Mouse (Mus musculus) CH12.LX (cell line): ENCODE measurements around the gene Ahnak. TPM values are rescaled to one million over a fixed set of nuclear protein-coding genes. Genes with fewer than 3 reads are reported as not detected.
A peak's percentile ranks its signal among the peaks of the same experiment; 100 is the strongest.
"Not testable (repeated sequence)": the region's sequence is repeated elsewhere in the genome, so short reads cannot be mapped to it uniquely, and the experiment has no call there.

Experiments
- DNase-seq: peaks from one replicate; pipeline ENCODE4 v3.0.0-alpha.2; 2013; ENCODE audit errors: extremely low read depth
- H3K27ac ChIP-seq: 2 replicates; pipeline ENCODE4 v1.5.1; 2012; ENCODE audit warnings: low read depth, mild to moderate bottlenecking, control low read depth, moderate library complexity; ENCODE audit not compliant: insufficient read depth
- H3K27me3 ChIP-seq: replicated peaks from 2 replicates; pipeline ENCODE3; 2012; ENCODE audit warnings: inconsistent platforms
- H3K36me3 ChIP-seq, 2 experiments: replicated peaks in 1 of 2; 2 replicates each; pipeline versions ENCODE3 to v1.6.1; 2012; ENCODE audit warnings: inconsistent platforms in 1 of 2, low read length in 1 of 2, mild to moderate bottlenecking in 1 of 2, mixed read lengths in 1 of 2, moderate library complexity in 1 of 2; ENCODE audit not compliant: control insufficient read depth in 1 of 2, insufficient read depth in 1 of 2
- H3K4me1 ChIP-seq, 2 experiments: 2 replicates each; pipeline ENCODE4 v1.6.1; 2012; ENCODE audit warnings: inconsistent platforms in 1 of 2, moderate library complexity in 1 of 2; ENCODE audit not compliant: insufficient read depth in 2 of 2, control insufficient read depth in 1 of 2
- H3K4me2 ChIP-seq: 2 replicates; pipeline ENCODE4 v1.6.1; 2012; ENCODE audit warnings: low read depth, mild to moderate bottlenecking, control low read depth; ENCODE audit not compliant: poor library complexity, insufficient read depth, severe bottlenecking
- H3K4me3 ChIP-seq, 3 experiments: fragments of 150-350 bp in 1 of 3; sonication (generic) in 1 of 3; replicated peaks in 1 of 3; 2 replicates each; pipeline versions ENCODE3 to v1.5.1; 2011 to 2012; ENCODE audit warnings: low read depth in 2 of 3, low read length in 2 of 3, mild to moderate bottlenecking in 2 of 3, moderate library complexity in 2 of 3, control low read depth in 1 of 3, improper control_type of control experiment in 1 of 3, inconsistent platforms in 1 of 3, mixed read lengths in 1 of 3; ENCODE audit not compliant: poor library complexity in 1 of 3
- H3K79me2 ChIP-seq: replicated peaks from 2 replicates; pipeline ENCODE4 v1.6.1; 2012; ENCODE audit warnings: mild to moderate bottlenecking, moderate library complexity; ENCODE audit not compliant: control insufficient read depth, poor library complexity, insufficient read depth, severe bottlenecking; ENCODE audit errors: extremely low read depth
- H3K9ac ChIP-seq: 2 replicates; pipeline ENCODE4 v1.6.1; 2012; ENCODE audit warnings: low read depth, mild to moderate bottlenecking, control low read depth, moderate library complexity; ENCODE audit not compliant: insufficient read depth
- H3K9me3 ChIP-seq: replicated peaks from 2 replicates; pipeline ENCODE3; 2012; ENCODE audit warnings: low read length, inconsistent platforms, mixed read lengths
- CHD1 ChIP-seq: IDR thresholded peaks from 2 replicates; pipeline ENCODE4 v1.6.1; 2012; ENCODE audit warnings: low read depth, low read length, improper control_type of control experiment, inconsistent platforms
- GABPA ChIP-seq: IDR thresholded peaks from 2 replicates; pipeline ENCODE4 v1.6.1; 2012; ENCODE audit warnings: low read depth, low read length, improper control_type of control experiment, inconsistent platforms; ENCODE audit not compliant: insufficient replicate concordance
- IRF4 ChIP-seq: IDR thresholded peaks from 2 replicates; pipeline ENCODE4 v1.6.1; 2014; ENCODE audit warnings: low read depth, mild to moderate bottlenecking, inconsistent platforms, low read length, improper control_type of control experiment
- KAT2A ChIP-seq: IDR thresholded peaks from 2 replicates; pipeline ENCODE4 v1.6.1; 2012; ENCODE audit warnings: low read length, improper control_type of control experiment, inconsistent platforms; ENCODE audit not compliant: insufficient replicate concordance
- MAX ChIP-seq: IDR thresholded peaks from 2 replicates; pipeline ENCODE4 v1.6.1; 2011; ENCODE audit warnings: low read length, improper control_type of control experiment
- MAZ ChIP-seq: IDR thresholded peaks from 2 replicates; pipeline ENCODE4 v1.6.1; 2012; ENCODE audit warnings: low read depth, mild to moderate bottlenecking, inconsistent platforms, low read length, improper control_type of control experiment, moderate library complexity
- NELFE ChIP-seq: IDR thresholded peaks from 2 replicates; pipeline ENCODE4 v1.6.1; 2011; ENCODE audit warnings: low read depth, low read length, improper control_type of control experiment
- PAX5 ChIP-seq: IDR thresholded peaks from 2 replicates; pipeline ENCODE4 v1.6.1; 2012; ENCODE audit warnings: low read length, inconsistent platforms, mixed read lengths
- RAD21 ChIP-seq: IDR thresholded peaks from 2 replicates; pipeline ENCODE4 v1.6.1; 2011; ENCODE audit warnings: low read depth, mild to moderate bottlenecking, low read length, improper control_type of control experiment, moderate library complexity
- TBP ChIP-seq: conservative IDR thresholded peaks from 2 replicates; pipeline ENCODE4 v1.6.1; 2011; ENCODE audit warnings: low read depth, low read length, improper control_type of control experiment
- UBTF ChIP-seq: IDR thresholded peaks from 2 replicates; pipeline ENCODE4 v1.6.1; 2012; ENCODE audit warnings: low read depth, mild to moderate bottlenecking, inconsistent platforms, low read length, improper control_type of control experiment, moderate library complexity
- USF2 ChIP-seq: conservative IDR thresholded peaks from 2 replicates; pipeline ENCODE4 v1.6.1; 2011; ENCODE audit warnings: low read depth, low read length, improper control_type of control experiment
- ZC3H11A ChIP-seq: IDR thresholded peaks from 2 replicates; pipeline ENCODE4 v1.6.1; 2012; ENCODE audit warnings: low read depth, mild to moderate bottlenecking, inconsistent platforms, low read length, improper control_type of control experiment
- ZKSCAN1 ChIP-seq: IDR thresholded peaks from 2 replicates; pipeline ENCODE4 v1.6.1; 2012; ENCODE audit warnings: low read depth, inconsistent platforms, low read length, improper control_type of control experiment, borderline replicate concordance
- dilution Hi-C: fragments of 300-500 bp; cut with MboI; formaldehyde crosslinking; loops from 2 replicates; pipeline ENCODE4 v1.14.3; 2020; ENCODE audit warnings: low sequenced_read_pairs; ENCODE audit not compliant: extremely low pct_unique_long_range_greater_than_20kb, extremely low pct_ligation_motif_present
- in situ Hi-C: fragments of 300-500 bp; cut with MboI; formaldehyde crosslinking; loops from 3 replicates; pipeline ENCODE4 v1.14.3; 2019; ENCODE audit warnings: low sequenced_read_pairs, low pct_ligation_motif_present, low pct_unique_long_range_greater_than_20kb, mixed read lengths
- polyA plus RNA-seq: library from polyadenylated mRNA; unstranded; fragments of >175 nt; gene quantifications from 2 replicates; pipeline ENCODE4 v1.2.1, GENCODE M21; 2012; ENCODE audit warnings: low read depth; ENCODE audit not compliant: insufficient read length
- total RNA-seq, 2 experiments: library from RNA; depleted of rRNA; stranded (reverse); fragments of 300-350 nt in 1 of 2; fragments of >200 nt in 1 of 2; gene quantifications; 2 replicates each; pipeline ENCODE4 v1.2.3; 2012 to 2014

Gene Ahnak
- total and polyA plus RNA-seq, 3 experiments, result 1.7 to 21.7 (median 1.8) TPM

- no peak overlapping the region for H3K4me3 ChIP-seq
- peaks cover 2 to 15% of the 10 kb centered on the region in 2 experiments; a peak in 3 of 4 replicates for H3K4me1 ChIP-seq
- in situ Hi-C loops, result no loop called here
- H3K9me3 ChIP-seq, result no peaks in the 10 kb centered on the region
- no peaks in the 10 kb centered on the region for H3K79me2 ChIP-seq
- DNase-seq, result no peak
- H3K4me2 ChIP-seq, result 0 out of 2 replicates have a peak overlapping the region, but pooled peaks have one; percentile 37
- H3K27me3 ChIP-seq, result no peaks in the 10 kb centered on the region
- H3K9ac ChIP-seq, result no peak overlapping the region
- dilution Hi-C loops, result no loop called here
- H3K36me3 ChIP-seq, result no peaks in the 10 kb centered on the region
- no peak overlapping the region for H3K27ac ChIP-seq
- TF ChIP-seq KAT2A, result no peak
Observed at GRCm38 (mm10) chr19:9083010-9083355, 93.9 kb downstream of the Ahnak start.

DNA sequence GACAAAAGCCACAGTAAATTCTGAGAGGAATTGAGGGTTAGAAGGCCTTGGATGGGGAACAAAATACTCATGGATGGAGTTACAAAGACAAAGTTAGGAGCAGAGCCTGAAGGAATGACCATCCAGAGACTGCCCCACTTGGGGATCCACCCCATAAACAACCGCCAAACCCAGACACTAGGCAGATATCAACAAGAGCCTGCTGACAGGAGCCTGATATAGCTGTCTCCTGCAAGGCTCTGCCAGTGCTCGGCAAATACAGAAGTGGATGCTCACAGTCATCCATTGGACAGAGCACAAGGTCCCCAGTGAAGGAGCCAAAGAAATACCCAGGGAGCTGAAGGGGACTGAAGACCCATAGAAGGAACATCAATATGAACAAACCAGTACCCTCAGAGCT, 94.8 kb downstream of the Ahnak start:
- H3K36me3 ChIP-seq, H3K9me3 ChIP-seq, H3K4me3 ChIP-seq, in situ Hi-C loops, H3K27me3 ChIP-seq, dilution Hi-C loops, DNase-seq, H3K79me2 ChIP-seq, H3K27ac ChIP-seq, H3K4me2 ChIP-seq, H3K9ac ChIP-seq: not testable (repeated sequence)
- H3K4me1 ChIP-seq, result peaks cover 2 to 15% of the 10 kb centered on the region in 2 experiments; a peak in 3 of 4 replicates

DNA sequence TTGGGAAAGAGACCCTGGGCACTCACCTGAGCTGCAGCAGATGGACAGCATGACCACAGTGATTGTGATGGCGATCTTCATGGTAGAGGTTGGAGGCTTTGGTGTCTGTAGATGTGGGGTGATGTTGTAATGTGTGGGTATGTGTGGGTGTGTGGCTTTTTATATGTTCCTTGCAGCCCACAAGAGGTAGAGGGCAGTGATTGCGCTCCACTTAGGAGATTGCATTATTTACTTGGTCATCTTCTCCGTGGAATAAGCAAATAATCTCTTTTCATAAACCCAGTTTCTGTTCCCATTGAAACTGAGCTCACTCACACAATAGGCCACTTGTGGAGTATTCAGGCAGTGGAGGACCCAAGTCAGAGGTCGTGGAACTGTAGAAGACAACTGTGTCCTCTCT, 98.7 kb downstream of the Ahnak start, which contains the start of gene Scgb1a1:
Scgb1a1 (minus strand) TSS at position 138 of the 400 bp plus-strand sequence.
- H3K9ac ChIP-seq, result no peak within 1 kb of the TSS
- H3K4me1 ChIP-seq, result peaks cover 2 to 3% of the 10 kb centered on the region in 2 experiments; a peak in 2 of 4 replicates
- no peaks in the 10 kb centered on the region for H3K79me2 ChIP-seq
- TF ChIP-seq ZC3H11A, result no peak
- no peak for TF ChIP-seq MAX
- in situ Hi-C loops (no loop called here), dilution Hi-C loops (no loop called here)
- H3K27me3 ChIP-seq, result no peaks in the 10 kb centered on the region
- H3K4me3 ChIP-seq, result no peak within 1 kb of the TSS
- no peaks in the 10 kb centered on the region for H3K9me3 ChIP-seq
- no peak within 1 kb of the TSS for H3K4me2 ChIP-seq
- no peak within 1 kb of the TSS for H3K27ac ChIP-seq
- H3K36me3 ChIP-seq, result no peaks in the 10 kb centered on the region
- no peak for DNase-seq

- Histone ChIP-seq H3K9me3 (no peaks in the 10 kb centered on the region), H3K79me2 (no peaks in the 10 kb centered on the region), H3K9ac (no peak overlapping the region)
- TF ChIP-seq ZKSCAN1, result no peak
- TF ChIP-seq RAD21, result no peak
- no peak for TF ChIP-seq ZC3H11A
- no peak for TF ChIP-seq USF2
- no peak for TF ChIP-seq GABPA
- no peak for TF ChIP-seq CHD1
- TF ChIP-seq NELFE, result no peak
- no peak for TF ChIP-seq PAX5
- no peak for TF ChIP-seq IRF4
- TF ChIP-seq TBP, result no peak
- TF ChIP-seq MAZ, result no peak
- TF ChIP-seq UBTF, result no peak
- TF ChIP-seq, all 38 proteins: peak for 0
- Histone ChIP-seq H3K27ac (no peak overlapping the region), H3K4me1 (peaks cover 0 to 2% of the 10 kb centered on the region in 2 experiments; a peak in 1 of 4 replicates), H3K4me2 (no peak overlapping the region), H3K4me3 (no peak overlapping the region), H3K36me3 (no peaks in the 10 kb centered on the region), H3K27me3 (no peaks in the 10 kb centered on the region)
- dilution Hi-C loops (no loop called here), in situ Hi-C loops (no loop called here)
- DNase-seq, result no peak
Observed at GRCm38 (mm10) chr19:9090191-9090590, 101.1 kb downstream of the Ahnak start.
